Mouse (Mus musculus) thymus, adult 2 months (tissue): ENCODE results near the gene Faf2.

Experiments
- CTCF ChIP-seq: fragments of 200-500 bp; IDR thresholded peaks from 2 replicates; pipeline ENCODE4 v1.5.1; 2012; ENCODE audit warnings: mild to moderate bottlenecking, control low read depth, low read length, moderate library complexity, borderline replicate concordance; ENCODE audit not compliant: control insufficient read depth, poor library complexity, insufficient read depth; ENCODE audit errors: extremely low read depth
- POLR2A ChIP-seq: fragments of 200-500 bp; IDR thresholded peaks from 2 replicates; pipeline ENCODE4 v1.6.1; 2012; ENCODE audit warnings: mild to moderate bottlenecking, low read length, control low read depth, moderate library complexity; ENCODE audit not compliant: control insufficient read depth, poor library complexity, insufficient read depth; ENCODE audit errors: extremely low read depth

DNA sequence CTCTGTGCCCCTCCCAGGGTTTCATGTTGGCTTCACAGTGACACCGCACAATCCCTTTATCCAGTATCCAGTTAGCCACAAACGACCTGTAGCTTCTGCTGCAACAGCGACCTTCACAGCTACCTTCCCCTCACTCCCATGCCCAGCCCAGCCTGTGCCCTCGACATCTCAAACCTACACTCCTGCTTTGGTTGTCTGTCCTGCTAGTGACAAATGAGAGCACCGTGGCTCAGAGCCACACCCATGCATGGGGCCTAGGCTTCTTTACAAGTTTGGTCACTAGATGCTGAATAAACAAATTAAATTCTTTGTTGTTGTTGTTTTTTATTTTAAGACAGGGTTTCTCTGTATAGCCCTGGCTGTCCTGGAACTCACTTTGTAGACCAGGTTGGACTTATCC, 14.4 kb upstream of the Faf2 start:
- TF ChIP-seq POLR2A (no peak), CTCF (no peak)
